Mouse (Mus musculus) myocyte (in vitro differentiated cells): ENCODE data around the gene Ect2. TPM values are rescaled to one million over a fixed set of nuclear protein-coding genes. Genes with fewer than 3 reads are reported as not detected.

ENCODE experiments used
- H3K27me3 ChIP-seq: one replicate; pipeline ENCODE4 v1.6.1; 2011; ENCODE audit not compliant: control insufficient read depth, insufficient read depth, insufficient read length
- H3K36me3 ChIP-seq: one replicate; pipeline ENCODE4 v1.6.1; 2011; ENCODE audit not compliant: control insufficient read depth, insufficient read depth
- H3K4me2 ChIP-seq: one replicate; pipeline ENCODE4 v1.6.1; 2011; ENCODE audit warnings: low read depth, control low read depth
- H3K4me3 ChIP-seq: one replicate; pipeline ENCODE4 v1.5.1; 2011; ENCODE audit warnings: mild to moderate bottlenecking, control low read depth, moderate library complexity
- H3K79me2 ChIP-seq: one replicate; pipeline ENCODE4 v1.6.1; 2011; ENCODE audit not compliant: control insufficient read depth, insufficient read depth
- H3ac ChIP-seq: one replicate; pipeline ENCODE4 v1.6.1; 2011; ENCODE audit not compliant: control insufficient read depth, insufficient read length
- CEBPB ChIP-seq: IDR thresholded peaks from 2 replicates; pipeline ENCODE4 v1.6.1; 2011; ENCODE audit warnings: mild to moderate bottlenecking, moderate library complexity; ENCODE audit not compliant: poor library complexity, insufficient read depth, severe bottlenecking
- E2F4 ChIP-seq: IDR thresholded peaks from one replicate; pipeline ENCODE4 v1.6.1; 2011; ENCODE audit warnings: mild to moderate bottlenecking, control low read depth, moderate library complexity; ENCODE audit not compliant: insufficient read depth
- MAX ChIP-seq: IDR thresholded peaks from one replicate; pipeline ENCODE4 v1.6.1; 2011; ENCODE audit warnings: low read depth, mild to moderate bottlenecking, control low read depth
- MYOD1 ChIP-seq, 3 experiments: IDR thresholded peaks; one replicate each; pipeline ENCODE4 v1.6.1; 2011; ENCODE audit warnings: control low read depth in 2 of 3, low read depth in 2 of 3, mild to moderate bottlenecking in 2 of 3, moderate library complexity in 1 of 3; ENCODE audit not compliant: insufficient read length in 2 of 3, control insufficient read depth in 1 of 3
- MYOG ChIP-seq, 3 experiments: IDR thresholded peaks; one replicate each; pipeline ENCODE4 v1.6.1; 2011; ENCODE audit warnings: control low read depth in 2 of 3, low read depth in 2 of 3, mild to moderate bottlenecking in 2 of 3; ENCODE audit not compliant: insufficient read length in 2 of 3, control insufficient read depth in 1 of 3, insufficient read depth in 1 of 3
- POLR2A ChIP-seq: IDR thresholded peaks from one replicate; pipeline ENCODE4 v1.6.1; 2011; ENCODE audit warnings: low read depth, mild to moderate bottlenecking, control low read depth, moderate library complexity; ENCODE audit not compliant: insufficient read length
- POLR2AphosphoS2 ChIP-seq: IDR thresholded peaks from one replicate; pipeline ENCODE4 v1.6.1; 2011; ENCODE audit warnings: low read depth, control low read depth; ENCODE audit not compliant: insufficient read length
- REST ChIP-seq: IDR thresholded peaks from one replicate; pipeline ENCODE4 v1.6.1; 2011; ENCODE audit warnings: mild to moderate bottlenecking, control low read depth, moderate library complexity; ENCODE audit not compliant: insufficient read depth, insufficient read length
- SRF ChIP-seq: IDR thresholded peaks from one replicate; pipeline ENCODE4 v1.6.1; 2011; ENCODE audit warnings: low read depth; ENCODE audit not compliant: control insufficient read depth, insufficient read length
- TCF12 ChIP-seq: IDR thresholded peaks from one replicate; pipeline ENCODE4 v1.6.1; 2011; ENCODE audit warnings: mild to moderate bottlenecking, control low read depth; ENCODE audit not compliant: poor library complexity, insufficient read depth, severe bottlenecking
- TCF3 ChIP-seq: IDR thresholded peaks from one replicate; pipeline ENCODE4 v1.6.1; 2011; ENCODE audit warnings: low read depth, control low read depth; ENCODE audit not compliant: insufficient read length
- USF1 ChIP-seq: IDR thresholded peaks from one replicate; pipeline ENCODE4 v1.6.1; 2011; ENCODE audit warnings: low read depth, mild to moderate bottlenecking, control low read depth, moderate library complexity
- polyA plus RNA-seq: library from polyadenylated mRNA; unstranded; fragments of >200 nt; fragmentation: generic; extraction: Trizol; gene quantifications from one replicate; pipeline ENCODE4 v1.2.1, GENCODE M21; 2012; ENCODE audit warnings: missing spikeins

Ect2 gene
- polyA plus RNA-seq, 1 experiment = 6.6 TPM

GRCm38 (mm10) chr3:27081229-27082060 lies 72.2 kb downstream of the Ect2 start:
- Histone ChIP-seq H3K4me2 (no peak overlapping the region), H3K27me3 (no peaks in the 10 kb centered on the region), H3ac (no peak overlapping the region), H3K4me3 (no peak overlapping the region), H3K79me2 (no peaks in the 10 kb centered on the region), H3K36me3 (no peaks in the 10 kb centered on the region)
- TF ChIP-seq E2F4 (no peak), TCF3 (no peak), USF1 (no peak), POLR2AphosphoS2 (no peak), CEBPB (no peak), TCF12 (no peak), POLR2A (no peak), MYOG (IDR thresholded peaks at IDR 0.05; ENCODE audit: control insufficient read depth in 1 of 3, insufficient read depth in 1 of 3, insufficient read length in 2 of 3, low read depth in 2 of 3) (no peak), MYOD1 (IDR thresholded peaks at IDR 0.05; ENCODE audit: control insufficient read depth in 1 of 3, insufficient read length in 2 of 3, low read depth in 2 of 3) (no peak), MAX (no peak), SRF (no peak), REST (no peak)

GRCm38 (mm10) chr3:27080061-27080770 lies 73.5 kb downstream of the Ect2 start:
- Histone ChIP-seq H3K27me3 (no peaks in the 10 kb centered on the region), H3K4me2 (no peak overlapping the region), H3K79me2 (no peaks in the 10 kb centered on the region), H3K36me3 (no peaks in the 10 kb centered on the region), H3K4me3 (no peak overlapping the region), H3ac (no peak overlapping the region)
- TF ChIP-seq USF1 (no peak), SRF (no peak), MAX (no peak), TCF3 (no peak), POLR2AphosphoS2 (no peak), POLR2A (no peak), MYOD1 (IDR thresholded peaks at IDR 0.05; ENCODE audit: control insufficient read depth in 1 of 3, insufficient read length in 2 of 3, low read depth in 2 of 3) (no peak), CEBPB (no peak), TCF12 (no peak), REST (no peak), MYOG (IDR thresholded peaks at IDR 0.05; ENCODE audit: control insufficient read depth in 1 of 3, insufficient read depth in 1 of 3, insufficient read length in 2 of 3, low read depth in 2 of 3) (no peak), E2F4 (no peak)

DNA sequence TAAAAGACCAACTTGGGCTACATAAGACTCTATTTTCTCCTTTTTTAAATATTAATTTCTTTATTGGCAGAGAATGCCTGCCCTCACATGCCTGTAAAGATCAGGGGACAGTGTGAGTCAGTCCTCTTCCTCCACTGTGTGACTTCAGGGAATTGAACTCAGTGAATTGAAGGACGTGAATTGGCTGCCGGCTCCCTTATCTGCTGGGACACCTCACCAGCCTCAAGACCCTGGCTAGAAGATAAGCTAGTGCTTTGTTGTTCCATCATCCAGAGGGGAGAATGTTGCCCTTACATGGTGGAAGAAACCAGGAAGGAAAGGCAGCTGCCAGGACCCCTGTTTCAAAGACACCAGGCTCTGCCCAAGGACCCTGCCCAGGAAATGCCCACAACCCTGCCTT lies 79.8 kb downstream of the Ect2 start:
- Histone ChIP-seq H3K79me2 (no peaks in the 10 kb centered on the region), H3K36me3 (no peaks in the 10 kb centered on the region), H3K4me3 (no peak overlapping the region), H3K27me3 (no peaks in the 10 kb centered on the region), H3K4me2 (no peak overlapping the region), H3ac (no peak overlapping the region)
- TF ChIP-seq CEBPB = no peak
- no peak for TF ChIP-seq TCF12
- TF ChIP-seq E2F4 = no peak
- no peak for TF ChIP-seq REST
- TF ChIP-seq SRF = no peak
- TF ChIP-seq MYOD1 (IDR thresholded peaks at IDR 0.05; ENCODE audit: control insufficient read depth in 1 of 3, insufficient read length in 2 of 3, low read depth in 2 of 3) = no peak

DNA sequence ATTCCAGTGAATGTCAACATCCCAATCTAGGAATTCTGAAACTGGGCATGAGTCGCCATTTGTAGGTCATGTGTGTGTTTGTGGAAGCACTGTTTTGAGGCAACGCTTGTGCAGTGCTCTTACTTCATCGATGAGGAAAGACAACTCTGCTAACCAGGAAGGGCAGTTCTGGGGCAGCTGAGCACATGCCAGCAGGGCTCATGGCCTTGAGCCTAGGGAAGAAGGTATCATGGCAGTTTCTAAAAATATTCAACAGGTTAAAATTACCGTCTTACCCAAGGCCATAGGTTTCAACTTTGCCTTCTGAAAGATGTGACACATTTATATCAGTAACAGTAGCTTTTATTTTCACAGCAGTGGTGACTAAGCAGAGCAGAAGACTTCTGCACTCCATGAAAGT lies 82.0 kb downstream of the Ect2 start:
- no peak for TF ChIP-seq SRF
- TF ChIP-seq MYOG (IDR thresholded peaks at IDR 0.05; ENCODE audit: control insufficient read depth in 1 of 3, insufficient read depth in 1 of 3, insufficient read length in 2 of 3, low read depth in 2 of 3) = no peak
- no peak for TF ChIP-seq MYOD1 (IDR thresholded peaks at IDR 0.05; ENCODE audit: control insufficient read depth in 1 of 3, insufficient read length in 2 of 3, low read depth in 2 of 3)
- TF ChIP-seq MAX = no peak
- no peak for TF ChIP-seq POLR2A
- no peak for TF ChIP-seq USF1
- no peak for TF ChIP-seq REST
- TF ChIP-seq TCF12 = no peak
- no peak for TF ChIP-seq E2F4
- TF ChIP-seq TCF3 = no peak
- no peak for TF ChIP-seq POLR2AphosphoS2
- no peak for TF ChIP-seq CEBPB
- H3K4me2 ChIP-seq = no peak overlapping the region
- no peaks in the 10 kb centered on the region for H3K79me2 ChIP-seq
- no peaks in the 10 kb centered on the region for H3K27me3 ChIP-seq
- no peak overlapping the region for H3ac ChIP-seq
- H3K4me3 ChIP-seq = no peak overlapping the region
- H3K36me3 ChIP-seq = no peaks in the 10 kb centered on the region
